Mouse (Mus musculus) testis, adult 2 months (tissue): ENCODE results near the gene Clstn3.

Experiments used
- CTCF ChIP-seq: fragments of 200-500 bp; IDR thresholded peaks from 2 replicates; pipeline ENCODE4 v1.5.1; 2012; ENCODE audit warnings: low read depth, mild to moderate bottlenecking, inconsistent platforms, low read length, moderate library complexity; ENCODE audit not compliant: control insufficient read depth, insufficient read depth, insufficient replicate concordance
- POLR2A ChIP-seq: fragments of 200-500 bp; IDR thresholded peaks from 2 replicates; pipeline ENCODE4 v1.6.1; 2012; ENCODE audit warnings: low read depth, mild to moderate bottlenecking, inconsistent platforms, low read length, moderate library complexity; ENCODE audit not compliant: control insufficient read depth

DNA sequence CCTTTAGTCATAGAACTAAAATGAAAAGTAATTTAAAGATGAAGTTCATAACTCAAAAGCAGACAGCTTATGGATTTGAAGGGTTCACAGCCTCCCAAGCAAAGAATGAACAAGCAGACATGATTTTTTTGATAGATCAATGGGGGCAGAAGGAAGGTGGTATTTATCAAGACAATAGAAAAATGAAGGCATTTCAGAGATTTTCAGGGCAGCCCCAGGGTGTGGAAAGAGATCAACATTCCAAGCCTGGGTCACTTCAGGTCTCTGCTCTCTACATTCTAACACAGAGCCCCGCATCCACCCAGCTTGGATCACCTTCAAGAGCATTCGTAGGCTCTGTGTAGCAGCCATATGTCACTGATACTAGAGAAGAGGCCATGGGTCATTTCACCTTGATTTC is 21.3 kb downstream of the Clstn3 start:
- TF ChIP-seq CTCF (no peak), POLR2A (no peak)
